Mouse (Mus musculus): ENCODE measurements around the gene Gm6401. TPM values are rescaled to one million over a fixed set of nuclear protein-coding genes. Genes with fewer than 3 reads are reported as not detected.
"Not testable (repeated sequence)": the region's sequence is repeated elsewhere in the genome, so short reads cannot be mapped to it uniquely, and the experiment has no call there.

Gm6401 gene
- total RNA-seq (2017): not detected in 2 replicates

- not testable (repeated sequence) for ATAC-seq (ENCODE audit: extremely low read depth, insufficient number of reproducible peaks, low FRiP score, poor library complexity, severe bottlenecking)
Observed at GRCm38 (mm10) chr14:41967827-41968226, at the start of gene Gm6401. Gene Gm6401 (minus strand): TSS chr14:41967927.

- not testable (repeated sequence) for ATAC-seq (ENCODE audit: extremely low read depth, insufficient number of reproducible peaks, low FRiP score, poor library complexity, severe bottlenecking)
Observed at GRCm38 (mm10) chr14:41983225-41983624, 15.5 kb upstream of the Gm6401 start, which contains the start of gene Gm3543. Gene Gm3543 (minus strand): TSS chr14:41983325.

GRCm38 (mm10) chr14:41968596-41968995 lies 869 bp upstream of the Gm6401 start:
- not testable (repeated sequence) for ATAC-seq (ENCODE audit: extremely low read depth, insufficient number of reproducible peaks, low FRiP score, poor library complexity, severe bottlenecking)

GRCm38 (mm10) chr14:41964095-41964494 lies 3.6 kb downstream of the Gm6401 start:
- not testable (repeated sequence) for ATAC-seq (ENCODE audit: extremely low read depth, insufficient number of reproducible peaks, low FRiP score, poor library complexity, severe bottlenecking)

GRCm38 (mm10) chr14:41943695-41944094 lies 24.0 kb downstream of the Gm6401 start, which contains the start of gene 1700024B05Rik:
Gene 1700024B05Rik (plus strand): TSS chr14:41943995.
- ATAC-seq (ENCODE audit: extremely low read depth, insufficient number of reproducible peaks, low FRiP score, poor library complexity, severe bottlenecking): not testable (repeated sequence)

GRCm38 (mm10) chr14:41924649-41925048 lies 43.1 kb downstream of the Gm6401 start, which contains the start of gene 1700049E17Rik1:
Gene 1700049E17Rik1 (plus strand): TSS chr14:41924949.
- ATAC-seq (ENCODE audit: extremely low read depth, insufficient number of reproducible peaks, low FRiP score, poor library complexity, severe bottlenecking): not testable (repeated sequence)

Other genes with a start within 250 kb of the Gm6401 start
- gene Gm7929, start 217.3 kb downstream of the Gm6401 start, total RNA-seq (2017): not detected in 2 replicates
- gene Gm47189, start 195.5 kb downstream of the Gm6401 start, total RNA-seq (2017): not detected in 2 replicates
- gene Gm7980, start 60.6 kb downstream of the Gm6401 start, total RNA-seq (2017): not detected in 2 replicates
- gene 1700049E17Rik1, start 43.0 kb downstream of the Gm6401 start, total RNA-seq (2017): not detected in 2 replicates
- gene 1700024B05Rik, start 23.9 kb downstream of the Gm6401 start, total RNA-seq (2017): 0.47 TPM in 1 of 2 replicates, not detected in the other
- not detected in 2 replicates for gene Gm3543, start 15.4 kb upstream of the Gm6401 start, total RNA-seq (2017)
- not detected in 2 replicates for gene Gm7951, start 149.4 kb upstream of the Gm6401 start, total RNA-seq (2017)
- not detected in 2 replicates for gene Gm17027, start 194.7 kb upstream of the Gm6401 start, total RNA-seq (2017)
- gene Gm3573, start 222.9 kb upstream of the Gm6401 start, total RNA-seq (2017): not detected in 2 replicates